Mouse (Mus musculus) hindbrain, embryonic 11.5 days (tissue): ENCODE results near the gene Rnf208. TPM values are rescaled to one million over a fixed set of nuclear protein-coding genes. Genes with fewer than 3 reads are reported as not detected.

Experiments used
- ATAC-seq: fragments of 200-750 bp; cut with Nextera tagmentation; 2 replicates; pipeline ENCODE4 v1.8.0; 2017; ENCODE audit warnings: mild to moderate bottlenecking, moderate TSS enrichment, moderate library complexity; ENCODE audit not compliant: low FRiP score
- DNase-seq: peaks from one replicate; pipeline ENCODE4 v3.0.0-alpha.2; 2015; ENCODE audit warnings: low spot score
- H3K27ac ChIP-seq: fragments of 300-500 bp; sonication (generic); 2 replicates; pipeline ENCODE4 v1.5.1; 2014; ENCODE audit warnings: mild to moderate bottlenecking, low read depth, low read length
- H3K27me3 ChIP-seq: fragments of 300-500 bp; sonication (generic); 2 replicates; pipeline ENCODE4 v1.6.1; 2014; ENCODE audit warnings: mild to moderate bottlenecking, low read length, moderate library complexity, mixed read lengths; ENCODE audit not compliant: control insufficient read depth, insufficient read depth
- H3K36me3 ChIP-seq: fragments of 300-500 bp; sonication (generic); 2 replicates; pipeline ENCODE4 v1.6.1; 2014; ENCODE audit warnings: mild to moderate bottlenecking, low read length, moderate library complexity, mixed read lengths; ENCODE audit not compliant: control insufficient read depth, insufficient read depth
- H3K4me1 ChIP-seq: fragments of 300-500 bp; sonication (generic); replicated peaks from 2 replicates; pipeline ENCODE4 v1.6.1; 2014; ENCODE audit warnings: low read length, mixed read lengths; ENCODE audit not compliant: control insufficient read depth, insufficient read depth
- H3K4me2 ChIP-seq: fragments of 300-500 bp; sonication (generic); replicated peaks from 2 replicates; pipeline ENCODE4 v1.6.1; 2014; ENCODE audit warnings: mild to moderate bottlenecking, low read depth, low read length
- H3K4me3 ChIP-seq: fragments of 300-500 bp; sonication (generic); 2 replicates; pipeline ENCODE4 v1.5.1; 2014; ENCODE audit warnings: low read depth, low read length
- H3K9ac ChIP-seq: fragments of 300-500 bp; sonication (generic); 2 replicates; pipeline ENCODE4 v1.6.1; 2014; ENCODE audit warnings: low read depth, low read length
- H3K9me3 ChIP-seq: fragments of 300-500 bp; sonication (generic); 2 replicates; pipeline ENCODE4 v1.6.1; 2016; ENCODE audit warnings: low read length; ENCODE audit not compliant: control insufficient read depth
- WGBS: fragments of 180-500 bp; shearing (Covaris S2); extraction: QIAGEN DNeasy Blood & Tissue Kit; methylation state at CpG from one replicate; pipeline ENCODE4 v1.1.7; 2014; 5-methylcytosine and 5-hydroxymethylcytosine counted together
- polyA plus RNA-seq: library from polyadenylated mRNA; unstranded; fragments of >200 nt; fragmentation: Nextera tagmentation; extraction: Ambion mirVana; gene quantifications from 2 replicates; pipeline ENCODE4 v1.2.1, GENCODE M21; 2014

The Rnf208 gene
- polyA plus RNA-seq, 1 experiment from 2014 or later = 23.9 TPM

GRCm38 (mm10) chr2:25228431-25228889, 13.6 kb upstream of the Rnf208 start:
- WGBS = 3% methylated on average over 7 of the region's 7 CpGs
- Histone ChIP-seq H3K27me3 (no peaks in the 10 kb centered on the region), H3K9me3 (no peaks in the 10 kb centered on the region), H3K9ac (no peak overlapping the region), H3K27ac (peak overlapping the region; percentile 33; the same call in 1 of the 2 replicates), H3K4me1 (peaks cover 5% of the 10 kb centered on the region; the same call in 1 of the 2 replicates), H3K4me2 (peak overlapping the region; percentile 12; the same call in 1 of the 2 replicates), H3K36me3 (no peaks in the 10 kb centered on the region), H3K4me3 (no peak overlapping the region)
- DNase-seq = peak; percentile 85
- no peak for ATAC-seq

- ATAC-seq (no peak), DNase-seq (no peak)
- Histone ChIP-seq H3K27ac (no peak overlapping the region), H3K36me3 (no peaks in the 10 kb centered on the region), H3K4me1 (peaks cover 5% of the 10 kb centered on the region; the same call in 1 of the 2 replicates), H3K9ac (no peak overlapping the region), H3K4me2 (no peak overlapping the region), H3K27me3 (no peaks in the 10 kb centered on the region), H3K9me3 (no peaks in the 10 kb centered on the region), H3K4me3 (no peak overlapping the region)
- WGBS = 70% methylated on average over 6 of the region's 6 CpGs
These were observed 13.0 kb upstream of the Rnf208 start for GRCm38 (mm10) chr2:25228995-25229530.

DNA sequence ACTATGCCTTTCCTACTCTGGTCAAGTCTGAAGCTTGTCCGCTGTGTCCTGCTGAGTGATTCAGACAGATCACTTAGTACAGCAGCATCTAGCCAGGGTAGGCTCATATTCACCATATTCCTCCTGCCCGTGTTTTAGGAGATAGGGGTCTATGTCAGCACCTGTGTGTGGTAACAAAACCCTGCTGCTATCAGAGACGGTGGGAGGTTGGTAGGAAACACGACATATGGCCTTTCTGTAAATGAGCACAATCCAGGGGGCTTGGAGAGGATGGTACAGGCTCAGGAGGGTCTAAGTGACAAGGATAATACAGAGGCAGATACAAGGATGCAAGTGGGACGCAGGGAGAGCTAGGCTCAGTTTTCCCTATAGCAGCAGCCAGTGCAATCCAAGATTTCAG, 12.5 kb upstream of the Rnf208 start:
- Histone ChIP-seq H3K9me3 (no peaks in the 10 kb centered on the region), H3K4me2 (no peak overlapping the region), H3K27me3 (no peaks in the 10 kb centered on the region), H3K4me3 (no peak overlapping the region), H3K9ac (no peak overlapping the region), H3K36me3 (no peaks in the 10 kb centered on the region), H3K27ac (no peak overlapping the region), H3K4me1 (peaks cover 5% of the 10 kb centered on the region; the same call in 1 of the 2 replicates)
- no peak for DNase-seq
- no peak for ATAC-seq
- WGBS = 84% methylated on average over 5 of the region's 5 CpGs

DNA sequence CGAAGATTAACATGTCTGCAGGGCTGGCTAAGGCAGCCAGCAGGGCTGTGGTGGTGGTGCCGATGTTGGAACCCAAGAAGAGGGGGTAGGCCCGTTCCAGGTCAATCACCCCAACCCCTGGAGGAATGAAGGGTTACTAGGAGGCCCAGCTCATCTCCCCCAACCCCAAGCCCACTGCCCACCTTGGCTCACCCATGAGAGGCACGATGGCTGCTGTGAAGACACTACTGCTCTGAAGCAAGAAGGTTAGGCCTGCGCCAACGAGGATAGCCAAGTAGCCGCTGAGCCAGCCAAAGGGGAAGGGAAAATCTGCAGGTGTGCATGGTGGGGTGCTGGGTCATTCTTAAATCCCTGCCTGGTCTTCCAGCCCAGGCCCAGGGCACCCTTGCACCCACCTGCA, 11.5 kb upstream of the Rnf208 start:
- no peak overlapping the region for H3K27ac ChIP-seq
- WGBS = 90% methylated on average over 7 of the region's 7 CpGs
- DNase-seq (no peak), ATAC-seq (no peak)
- H3K9ac ChIP-seq = no peak overlapping the region
- no peak overlapping the region for H3K4me3 ChIP-seq
- H3K36me3 ChIP-seq = no peaks in the 10 kb centered on the region
- peaks cover 4% of the 10 kb centered on the region; the same call in 1 of the 2 replicates for H3K4me1 ChIP-seq
- no peaks in the 10 kb centered on the region for H3K9me3 ChIP-seq
- no peak overlapping the region for H3K4me2 ChIP-seq
- H3K27me3 ChIP-seq = no peaks in the 10 kb centered on the region

- Histone ChIP-seq H3K4me3 (no peak overlapping the region), H3K36me3 (no peaks in the 10 kb centered on the region), H3K27ac (no peak overlapping the region), H3K4me2 (no peak overlapping the region), H3K27me3 (no peaks in the 10 kb centered on the region), H3K4me1 (peaks cover 2% of the 10 kb centered on the region; the same call in 1 of the 2 replicates), H3K9ac (no peak overlapping the region), H3K9me3 (no peaks in the 10 kb centered on the region)
- DNase-seq = no peak
- 52% methylated on average over 12 of the region's 12 CpGs for WGBS
- no peak for ATAC-seq
These were observed 11.0 kb upstream of the Rnf208 start for GRCm38 (mm10) chr2:25231038-25231437.

- Histone ChIP-seq H3K27ac (no peak overlapping the region), H3K9ac (no peak overlapping the region), H3K4me3 (no peak overlapping the region), H3K4me2 (no peak overlapping the region), H3K36me3 (no peaks in the 10 kb centered on the region), H3K4me1 (peaks cover 1% of the 10 kb centered on the region; the same call in 1 of the 2 replicates), H3K9me3 (no peaks in the 10 kb centered on the region), H3K27me3 (no peaks in the 10 kb centered on the region)
- no peak for ATAC-seq
- DNase-seq = no peak
- 82% methylated on average over 4 of the region's 4 CpGs for WGBS
These were observed 8.6 kb upstream of the Rnf208 start for GRCm38 (mm10) chr2:25233421-25233820.

DNA sequence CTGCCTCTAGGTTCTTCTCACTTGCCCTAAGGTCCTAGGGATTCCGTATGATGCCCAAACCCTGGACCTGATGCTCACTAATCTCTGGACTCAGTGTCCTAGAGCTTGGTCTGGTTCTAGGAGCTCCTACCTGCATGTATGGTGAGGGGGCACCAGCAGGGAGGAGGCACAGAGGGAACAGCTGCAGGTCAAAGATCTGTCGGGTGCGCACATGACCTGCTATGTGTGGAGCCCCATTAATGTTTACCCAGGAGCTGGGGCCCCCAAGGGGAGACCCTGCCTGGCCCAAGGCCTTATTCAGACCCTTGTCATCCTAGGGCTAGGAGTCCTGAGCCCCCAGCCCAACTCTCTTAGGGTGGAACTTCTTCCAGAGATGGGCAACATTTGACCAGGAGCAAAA, 8.0 kb upstream of the Rnf208 start, which contains the start of gene Slc34a3:
Gene Slc34a3, minus strand, starts transcription at position 315 of the 400 bp plus-strand sequence.
- 93% methylated on average over 3 of the region's 3 CpGs for WGBS
- no peak within 1 kb of the TSS for H3K9ac ChIP-seq
- no peaks in the 10 kb centered on the region for H3K36me3 ChIP-seq
- H3K27me3 ChIP-seq = no peaks in the 10 kb centered on the region
- no peaks in the 10 kb centered on the region for H3K9me3 ChIP-seq
- ATAC-seq (no peak), DNase-seq (no peak)
- no peak within 1 kb of the TSS for H3K27ac ChIP-seq
- H3K4me2 ChIP-seq = no peak within 1 kb of the TSS
- H3K4me1 ChIP-seq = no peaks in the 10 kb centered on the region
- H3K4me3 ChIP-seq = no peak within 1 kb of the TSS

- H3K27ac ChIP-seq = no peak overlapping the region
- H3K36me3 ChIP-seq = no peaks in the 10 kb centered on the region
- no peak overlapping the region for H3K4me2 ChIP-seq
- no peak overlapping the region for H3K4me3 ChIP-seq
- H3K27me3 ChIP-seq = no peaks in the 10 kb centered on the region
- no peak for DNase-seq
- WGBS = 74% methylated on average over 5 of the region's 5 CpGs
- no peaks in the 10 kb centered on the region for H3K4me1 ChIP-seq
- no peaks in the 10 kb centered on the region for H3K9me3 ChIP-seq
- no peak overlapping the region for H3K9ac ChIP-seq
- no peak for ATAC-seq
These were observed 7.4 kb upstream of the Rnf208 start for GRCm38 (mm10) chr2:25234551-25235220.

DNA sequence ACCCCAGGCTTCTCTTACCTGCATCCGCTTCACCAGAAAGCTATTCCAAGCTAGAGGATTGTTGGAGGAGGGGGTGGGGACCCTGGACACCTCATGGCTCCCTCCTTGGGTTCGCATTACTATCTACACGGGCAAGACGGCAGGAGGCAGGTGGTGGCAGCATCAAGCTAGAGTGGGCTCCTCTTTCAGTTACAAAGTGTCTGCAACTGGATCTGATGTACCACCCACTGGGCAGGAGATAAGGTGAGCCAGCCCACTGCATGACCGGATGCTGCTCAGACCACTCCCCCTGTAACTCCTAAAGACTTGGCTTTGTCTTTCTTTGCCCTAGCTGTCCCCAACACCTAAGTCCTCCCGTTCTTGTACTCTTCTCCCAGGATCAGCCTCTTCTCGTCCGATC, 5.4 kb upstream of the Rnf208 start, which contains the start of gene Rnf224:
Gene Rnf224, minus strand, starts transcription at position 174 of the 400 bp plus-strand sequence.
- Histone ChIP-seq H3K4me1 (no peaks in the 10 kb centered on the region), H3K9me3 (no peaks in the 10 kb centered on the region), H3K4me2 (no peak within 1 kb of the TSS), H3K27me3 (peaks cover 2% of the 10 kb centered on the region; the same call in 1 of the 2 replicates), H3K27ac (no peak within 1 kb of the TSS), H3K4me3 (no peak within 1 kb of the TSS), H3K36me3 (no peaks in the 10 kb centered on the region), H3K9ac (no peak within 1 kb of the TSS)
- ATAC-seq (no peak), DNase-seq (no peak)
- whole genome bisulfite sequencing = 40% methylated on average over 8 of the region's 8 CpGs
